Mouse (Mus musculus) gastrocnemius, postnatal 36 days (tissue): ENCODE measurements around the gene 4930556J24Rik. TPM values are rescaled to one million over a fixed set of nuclear protein-coding genes. Genes with fewer than 3 reads are reported as not detected.
A peak's percentile ranks its signal among the peaks of the same experiment; 100 is the strongest.

Source experiments
- DNase-seq, 2 experiments: peaks; one replicate each; pipeline ENCODE4 v3.0.0; 2022
- intact Hi-C: fragments of 180-260 bp; cut with DNase I; formaldehyde crosslinking; loops from one replicate; pipeline ENCODE4 v1.15.1; 2025
- total RNA-seq, 2 experiments: library from RNA; stranded (reverse); gene quantifications; 2 replicates each; pipeline ENCODE4 v1.2.3; 2021

4930556J24Rik gene
- total RNA-seq, 2 experiments from 2014 or later = not detected

GRCm38 (mm10) chr11:3895933-3896332 lies 80.6 kb downstream of the 4930556J24Rik start:
- no peak for DNase-seq
- intact Hi-C loops = no loop called here

- DNase-seq = no peak
- intact Hi-C loops = no loop called here
Observed at GRCm38 (mm10) chr11:3895458-3895857, 81.1 kb downstream of the 4930556J24Rik start.

- DNase-seq = peak; percentile 85 to 86
- intact Hi-C loops = no loop called here
Observed at GRCm38 (mm10) chr11:3894406-3895281, 81.9 kb downstream of the 4930556J24Rik start, which contains the start of the genes 4921536K21Rik and Dusp18. TSS of gene 4921536K21Rik (minus strand) at chr11:3895098. TSS of gene Dusp18 (plus strand) at chr11:3895240.

GRCm38 (mm10) chr11:3893970-3894369 lies 82.6 kb downstream of the 4930556J24Rik start:
- intact Hi-C loops = no loop called here
- no peak for DNase-seq

Other genes starting within 250 kb of the 4930556J24Rik start
- under 1 TPM; 0.30 to 0.66 TPM for gene Osbp2, start 112.9 kb downstream of the 4930556J24Rik start, total RNA-seq
- gene 4921536K21Rik, start 81.7 kb downstream of the 4930556J24Rik start, total RNA-seq = under 1 TPM; 0.10 to 0.13 TPM
- 10 to 100 TPM in 1 of 2 experiments, 1 to 10 TPM in 1; 5.9 to 11.4 TPM for gene Dusp18, start 81.5 kb downstream of the 4930556J24Rik start, total RNA-seq
- gene Slc35e4, start 62.1 kb downstream of the 4930556J24Rik start, total RNA-seq = 10 to 100 TPM; 20.4 to 21.2 TPM
- gene Tcn2, start 44.6 kb downstream of the 4930556J24Rik start, total RNA-seq = 10 to 100 TPM; 15.3 to 15.5 TPM
- gene Pes1, start 12.8 kb downstream of the 4930556J24Rik start, total RNA-seq = 10 to 100 TPM; 31.3 to 35.5 TPM
- gene Gal3st1, start 6.9 kb upstream of the 4930556J24Rik start, total RNA-seq = under 1 TPM; 0.26 to 0.42 TPM
- gene Sec14l4, start 54.7 kb upstream of the 4930556J24Rik start, total RNA-seq = not detected
- not detected for gene Sec14l3, start 88.1 kb upstream of the 4930556J24Rik start, total RNA-seq
- 10 to 100 TPM; 52.1 to 53.4 TPM for gene Mtfp1, start 118.7 kb upstream of the 4930556J24Rik start, total RNA-seq
- under 1 TPM; 0.33 to 0.42 TPM for gene Sec14l2, start 146.6 kb upstream of the 4930556J24Rik start, total RNA-seq
- 1 to 10 TPM; 4.4 to 5.5 TPM for gene Rnf215, start 158.4 kb upstream of the 4930556J24Rik start, total RNA-seq
- gene Ccdc157, start 183.5 kb upstream of the 4930556J24Rik start, total RNA-seq = 1 to 10 TPM; 2.6 to 2.8 TPM
- 10 to 100 TPM; 16.2 to 17.0 TPM for gene Sf3a1, start 183.6 kb upstream of the 4930556J24Rik start, total RNA-seq
- gene Tbc1d10a, start 210.0 kb upstream of the 4930556J24Rik start, total RNA-seq = 1 to 10 TPM; 3.7 to 4.4 TPM
- 1 to 10 TPM; 2.2 to 3.0 TPM for gene Castor1, start 241.4 kb upstream of the 4930556J24Rik start, total RNA-seq